Mouse (Mus musculus): Measurements from ENCODE around the gene Pacsin1. TPM values are rescaled to one million over a fixed set of nuclear protein-coding genes. Genes with fewer than 3 reads are reported as not detected.

Gene Pacsin1
- polyA plus RNA-seq, 1 experiment from 2014 or later = 1.3 TPM

GRCm38 (mm10) chr17:27721125-27721664 lies 65.9 kb downstream of the Pacsin1 start:
- Histone ChIP-seq H3K9ac (ENCODE audit: low read depth, low read length) (no peak overlapping the region), H3K27ac (ENCODE audit: low read depth, low read length) (no peak overlapping the region), H3K4me1 (ENCODE audit: control insufficient read depth, insufficient read depth, low read length) (peaks cover 23% of the 10 kb centered on the region), H3K4me2 (replicated peaks; ENCODE audit: low read depth, low read length) (no peak overlapping the region), H3K36me3 (ENCODE audit: control insufficient read depth, insufficient read depth, low read length) (no peaks in the 10 kb centered on the region), H3K27me3 (ENCODE audit: control insufficient read depth, insufficient read depth, low read length) (peaks cover 4% of the 10 kb centered on the region; the same call in 1 of the 2 replicates), H3K9me3 (ENCODE audit: control insufficient read depth, low read length) (no peaks in the 10 kb centered on the region), H3K4me3 (ENCODE audit: low read length) (no peak overlapping the region)
- ATAC-seq (ENCODE audit: low FRiP score, low TSS enrichment) = no peak
- WGBS = 81% methylated on average over 9 of the region's 9 CpGs

- H3K27me3 ChIP-seq (ENCODE audit: control insufficient read depth, insufficient read depth, low read length) = no peaks in the 10 kb centered on the region
- H3K4me2 ChIP-seq (replicated peaks; ENCODE audit: low read depth, low read length) = no peak overlapping the region
- no peaks in the 10 kb centered on the region for H3K36me3 ChIP-seq (ENCODE audit: control insufficient read depth, insufficient read depth, low read length)
- H3K27ac ChIP-seq (ENCODE audit: low read depth, low read length) = no peak overlapping the region
- no peak overlapping the region for H3K9ac ChIP-seq (ENCODE audit: low read depth, low read length)
- H3K4me1 ChIP-seq (ENCODE audit: control insufficient read depth, insufficient read depth, low read length) = peaks cover 22% of the 10 kb centered on the region
- 19% methylated on average over 3 of the region's 3 CpGs for WGBS
- no peak overlapping the region for H3K4me3 ChIP-seq (ENCODE audit: low read length)
- no peaks in the 10 kb centered on the region for H3K9me3 ChIP-seq (ENCODE audit: control insufficient read depth, low read length)
- 0 out of 2 replicates have a peak, but pooled peaks have one; percentile 34 for ATAC-seq (ENCODE audit: low FRiP score, low TSS enrichment)
Observed at GRCm38 (mm10) chr17:27724327-27724726, 69.0 kb downstream of the Pacsin1 start.

GRCm38 (mm10) chr17:27725011-27725410 lies 69.7 kb downstream of the Pacsin1 start:
- no peaks in the 10 kb centered on the region for H3K27me3 ChIP-seq (ENCODE audit: control insufficient read depth, insufficient read depth, low read length)
- peaks cover 22% of the 10 kb centered on the region for H3K4me1 ChIP-seq (ENCODE audit: control insufficient read depth, insufficient read depth, low read length)
- H3K4me3 ChIP-seq (ENCODE audit: low read length) = no peak overlapping the region
- peak; percentile 61 for ATAC-seq (ENCODE audit: low FRiP score, low TSS enrichment)
- peak overlapping the region; percentile 43; the same call in 1 of the 2 replicates for H3K27ac ChIP-seq (ENCODE audit: low read depth, low read length)
- no peaks in the 10 kb centered on the region for H3K36me3 ChIP-seq (ENCODE audit: control insufficient read depth, insufficient read depth, low read length)
- WGBS = 25% methylated on average over 10 of the region's 10 CpGs
- H3K4me2 ChIP-seq (replicated peaks; ENCODE audit: low read depth, low read length) = peak overlapping the region; percentile 15; the same call in 1 of the 2 replicates
- no peaks in the 10 kb centered on the region for H3K9me3 ChIP-seq (ENCODE audit: control insufficient read depth, low read length)
- peak overlapping the region; percentile 28; the same call in 1 of the 2 replicates for H3K9ac ChIP-seq (ENCODE audit: low read depth, low read length)

- H3K9me3 ChIP-seq (ENCODE audit: control insufficient read depth, low read length) = no peaks in the 10 kb centered on the region
- H3K36me3 ChIP-seq (ENCODE audit: control insufficient read depth, insufficient read depth, low read length) = no peaks in the 10 kb centered on the region
- H3K4me2 ChIP-seq (replicated peaks; ENCODE audit: low read depth, low read length) = peak overlapping the region; percentile 15
- WGBS = 15% methylated on average over 10 of the region's 10 CpGs
- peaks cover 22% of the 10 kb centered on the region for H3K4me1 ChIP-seq (ENCODE audit: control insufficient read depth, insufficient read depth, low read length)
- no peak overlapping the region for H3K4me3 ChIP-seq (ENCODE audit: low read length)
- ATAC-seq (ENCODE audit: low FRiP score, low TSS enrichment) = peak; percentile 57
- peak overlapping the region; percentile 28; the same call in 1 of the 2 replicates for H3K9ac ChIP-seq (ENCODE audit: low read depth, low read length)
- no peaks in the 10 kb centered on the region for H3K27me3 ChIP-seq (ENCODE audit: control insufficient read depth, insufficient read depth, low read length)
- peak overlapping the region; percentile 43; the same call in 1 of the 2 replicates for H3K27ac ChIP-seq (ENCODE audit: low read depth, low read length)
Observed at GRCm38 (mm10) chr17:27725412-27725811, 70.1 kb downstream of the Pacsin1 start.

GRCm38 (mm10) chr17:27726527-27726926 lies 71.2 kb downstream of the Pacsin1 start:
- no peak overlapping the region for H3K9ac ChIP-seq (ENCODE audit: low read depth, low read length)
- no peak overlapping the region for H3K4me3 ChIP-seq (ENCODE audit: low read length)
- no peak overlapping the region for H3K4me2 ChIP-seq (replicated peaks; ENCODE audit: low read depth, low read length)
- no peaks in the 10 kb centered on the region for H3K36me3 ChIP-seq (ENCODE audit: control insufficient read depth, insufficient read depth, low read length)
- WGBS = 39% methylated on average over 7 of the region's 7 CpGs
- H3K4me1 ChIP-seq (ENCODE audit: control insufficient read depth, insufficient read depth, low read length) = peaks cover 22% of the 10 kb centered on the region
- no peaks in the 10 kb centered on the region for H3K9me3 ChIP-seq (ENCODE audit: control insufficient read depth, low read length)
- H3K27me3 ChIP-seq (ENCODE audit: control insufficient read depth, insufficient read depth, low read length) = no peaks in the 10 kb centered on the region
- no peak overlapping the region for H3K27ac ChIP-seq (ENCODE audit: low read depth, low read length)
- no peak for ATAC-seq (ENCODE audit: low FRiP score, low TSS enrichment)

GRCm38 (mm10) chr17:27728770-27729169 lies 73.5 kb downstream of the Pacsin1 start, which contains the start of gene Spdef:
Gene Spdef (minus strand): TSS chr17:27728955.
- no peak within 1 kb of the TSS for H3K27ac ChIP-seq (ENCODE audit: low read depth, low read length)
- 79% methylated on average over 10 of the region's 10 CpGs for WGBS

GRCm38 (mm10) chr17:27732152-27732551 lies 76.8 kb downstream of the Pacsin1 start:
- H3K27me3 ChIP-seq (ENCODE audit: control insufficient read depth, insufficient read depth, low read length) = no peaks in the 10 kb centered on the region
- ATAC-seq (ENCODE audit: low FRiP score, low TSS enrichment) = no peak
- H3K4me3 ChIP-seq (ENCODE audit: low read length) = no peak overlapping the region
- H3K9me3 ChIP-seq (ENCODE audit: control insufficient read depth, low read length) = no peaks in the 10 kb centered on the region
- H3K36me3 ChIP-seq (ENCODE audit: control insufficient read depth, insufficient read depth, low read length) = no peaks in the 10 kb centered on the region
- H3K4me1 ChIP-seq (ENCODE audit: control insufficient read depth, insufficient read depth, low read length) = no peaks in the 10 kb centered on the region
- H3K27ac ChIP-seq (ENCODE audit: low read depth, low read length) = no peak overlapping the region
- WGBS = 76% methylated on average over 5 of the region's 5 CpGs
- H3K9ac ChIP-seq (ENCODE audit: low read depth, low read length) = no peak overlapping the region
- no peak overlapping the region for H3K4me2 ChIP-seq (replicated peaks; ENCODE audit: low read depth, low read length)

More at GRCm38 (mm10) chr17:27728770-27729169, 73.5 kb downstream of the Pacsin1 start, which contains the start of gene Spdef:
- Histone ChIP-seq H3K4me1 (ENCODE audit: control insufficient read depth, insufficient read depth, low read length) (peaks cover 22% of the 10 kb centered on the region), H3K9me3 (ENCODE audit: control insufficient read depth, low read length) (no peaks in the 10 kb centered on the region), H3K4me3 (ENCODE audit: low read length) (no peak within 1 kb of the TSS), H3K4me2 (replicated peaks; ENCODE audit: low read depth, low read length) (no peak within 1 kb of the TSS), H3K9ac (ENCODE audit: low read depth, low read length) (no peak within 1 kb of the TSS), H3K27me3 (ENCODE audit: control insufficient read depth, insufficient read depth, low read length) (no peaks in the 10 kb centered on the region), H3K36me3 (ENCODE audit: control insufficient read depth, insufficient read depth, low read length) (no peaks in the 10 kb centered on the region)
- no peak for ATAC-seq (ENCODE audit: low FRiP score, low TSS enrichment)

GRCm38 (mm10) chr17:27732694-27733093 lies 77.4 kb downstream of the Pacsin1 start:
- Histone ChIP-seq H3K36me3 (ENCODE audit: control insufficient read depth, insufficient read depth, low read length) (no peaks in the 10 kb centered on the region), H3K27me3 (ENCODE audit: control insufficient read depth, insufficient read depth, low read length) (no peaks in the 10 kb centered on the region), H3K9ac (ENCODE audit: low read depth, low read length) (no peak overlapping the region), H3K4me1 (ENCODE audit: control insufficient read depth, insufficient read depth, low read length) (no peaks in the 10 kb centered on the region), H3K4me3 (ENCODE audit: low read length) (no peak overlapping the region), H3K4me2 (replicated peaks; ENCODE audit: low read depth, low read length) (no peak overlapping the region), H3K27ac (ENCODE audit: low read depth, low read length) (no peak overlapping the region), H3K9me3 (ENCODE audit: control insufficient read depth, low read length) (no peaks in the 10 kb centered on the region)
- WGBS = 84% methylated on average over 3 of the region's 3 CpGs
- no peak for ATAC-seq (ENCODE audit: low FRiP score, low TSS enrichment)

- no peak overlapping the region for H3K27ac ChIP-seq (ENCODE audit: low read depth, low read length)
Observed at GRCm38 (mm10) chr17:27734344-27735073, 79.2 kb downstream of the Pacsin1 start.

More at GRCm38 (mm10) chr17:27734344-27735073, 79.2 kb downstream of the Pacsin1 start:
- Histone ChIP-seq H3K4me2 (replicated peaks; ENCODE audit: low read depth, low read length) (no peak overlapping the region), H3K36me3 (ENCODE audit: control insufficient read depth, insufficient read depth, low read length) (no peaks in the 10 kb centered on the region), H3K9ac (ENCODE audit: low read depth, low read length) (0 out of 2 replicates have a peak overlapping the region, but pooled peaks have one; percentile 12), H3K27me3 (ENCODE audit: control insufficient read depth, insufficient read depth, low read length) (no peaks in the 10 kb centered on the region), H3K4me3 (ENCODE audit: low read length) (no peak overlapping the region), H3K9me3 (ENCODE audit: control insufficient read depth, low read length) (no peaks in the 10 kb centered on the region), H3K4me1 (ENCODE audit: control insufficient read depth, insufficient read depth, low read length) (no peaks in the 10 kb centered on the region)
- 33% methylated on average over 13 of the region's 13 CpGs for WGBS
- no peak for ATAC-seq (ENCODE audit: low FRiP score, low TSS enrichment)

Data from kidney, embryonic 14.5 days (tissue).